Mouse (Mus musculus) layer of hippocampus, adult 11-12 months (tissue): Measurements from ENCODE around the gene Hypk.

Source experiments
- DNase-seq: peaks from one replicate; pipeline ENCODE4 v3.0.0; 2022; ENCODE audit warnings: low spot score

The Hypk gene

DNA sequence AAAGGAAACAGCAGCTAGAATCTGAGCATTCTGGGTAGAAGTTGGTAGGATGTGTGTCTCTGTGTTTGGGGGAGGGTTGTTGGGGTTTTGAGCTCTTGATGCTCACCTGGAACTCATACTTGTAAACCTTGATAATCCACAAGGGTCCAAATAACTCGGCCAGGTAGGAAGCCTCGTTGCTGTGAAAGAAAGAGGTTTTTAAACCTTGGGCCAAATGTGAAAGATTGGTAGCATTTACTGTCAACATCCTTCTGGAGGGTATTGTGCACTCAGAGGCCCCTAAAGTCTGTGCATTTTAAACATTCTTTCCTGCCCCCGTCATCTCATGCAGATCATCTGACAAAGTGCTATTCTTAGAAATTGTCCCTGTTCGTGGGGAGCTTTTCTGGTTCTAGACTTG lies at the start of gene Hypk:
Gene Hypk (plus strand): TSS at position 301 of the 400 bp plus-strand sequence.
- no peak for DNase-seq

- no peak for DNase-seq
Observed at GRCm38 (mm10) chr2:121403296-121403695, 49.8 kb upstream of the Hypk start.

DNA sequence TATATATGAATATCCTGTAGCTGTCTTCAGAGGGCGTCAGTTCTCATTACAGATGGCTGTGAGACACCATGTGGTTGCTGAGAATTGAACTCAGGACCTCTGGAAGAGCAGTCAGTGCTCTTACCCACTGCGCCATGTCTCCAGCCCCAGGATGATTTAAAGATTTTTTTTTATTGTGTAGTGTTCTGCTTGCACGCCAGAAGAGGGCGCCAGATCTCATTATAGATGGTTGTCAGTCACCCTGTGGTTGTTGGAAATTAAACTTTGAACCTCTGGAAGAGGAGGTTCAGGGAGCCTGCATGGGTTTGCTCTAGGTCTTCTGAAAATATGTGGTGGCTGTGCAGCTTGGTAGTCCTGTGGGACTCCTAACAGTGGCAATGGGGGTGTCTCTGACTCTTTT lies 44.9 kb upstream of the Hypk start:
- DNase-seq, result no peak

GRCm38 (mm10) chr2:121412843-121413386 lies 40.2 kb upstream of the Hypk start:
- DNase-seq, result no peak

- DNase-seq, result peak; percentile 94
Observed at GRCm38 (mm10) chr2:121413387-121414042, 39.6 kb upstream of the Hypk start, which contains the start of the genes Pdia3 and Catsper2. Gene Pdia3, plus strand, starts transcription at chr2:121413775. Gene Catsper2, minus strand, starts transcription at chr2:121413792.

GRCm38 (mm10) chr2:121414139-121414685 lies 38.9 kb upstream of the Hypk start:
- no peak for DNase-seq

DNA sequence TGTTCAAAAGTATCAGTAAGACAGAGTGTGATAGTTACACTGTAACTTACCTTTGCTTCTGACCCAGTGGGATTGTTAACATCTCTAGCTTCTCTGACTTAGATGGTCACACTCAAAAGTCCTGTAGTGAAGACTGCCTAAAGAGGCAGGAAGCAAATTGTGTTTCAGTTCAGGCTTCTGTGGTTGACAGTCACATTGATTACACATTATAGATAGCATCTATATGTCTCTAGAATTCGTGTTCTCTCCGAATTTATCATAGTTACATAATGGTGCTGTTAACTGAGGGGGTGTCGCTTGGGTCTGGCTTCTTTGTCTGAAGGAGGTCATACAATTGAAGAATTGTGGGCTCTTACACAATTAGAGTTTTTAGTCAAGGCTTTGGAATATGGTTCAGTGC lies 38.0 kb upstream of the Hypk start:
- DNase-seq, result no peak

DNA sequence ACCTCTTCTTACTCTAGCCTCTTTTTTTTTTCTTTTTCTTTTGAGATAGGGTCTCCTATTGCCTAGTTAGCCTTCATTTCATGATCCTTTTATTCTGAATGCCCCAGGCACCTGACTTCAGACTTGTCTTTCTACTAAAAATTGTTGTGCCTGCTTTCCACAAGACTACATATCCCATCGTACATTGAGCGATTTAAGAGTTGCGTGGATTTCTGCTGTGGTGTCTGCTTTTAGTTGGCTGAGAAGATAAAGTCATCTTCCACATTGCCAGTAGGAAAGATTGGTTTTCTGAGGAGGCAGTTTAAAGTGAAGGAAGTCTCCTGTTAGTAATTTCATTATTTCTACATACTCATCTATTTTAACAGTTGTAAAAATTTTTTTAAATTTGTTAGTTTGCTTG lies 37.5 kb upstream of the Hypk start:
- DNase-seq, result no peak

DNA sequence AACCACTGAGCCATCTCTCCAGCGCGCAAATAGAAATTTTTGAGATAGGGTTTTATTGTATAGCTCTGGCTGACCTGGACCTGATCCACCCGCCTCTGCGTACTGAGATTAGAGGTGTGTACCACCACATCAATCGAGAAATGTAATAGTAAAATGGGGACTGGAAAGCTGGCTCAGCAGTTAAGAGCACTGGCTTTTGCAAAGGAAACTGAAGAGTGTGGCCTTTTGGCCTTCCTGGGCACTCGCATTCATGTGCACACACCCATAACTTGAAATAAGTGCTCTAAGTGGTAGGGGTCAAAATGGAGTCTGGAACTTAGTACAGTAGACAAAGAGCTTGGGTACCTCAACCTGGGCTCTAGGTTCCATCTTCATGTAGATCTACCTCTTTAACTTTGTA lies 36.7 kb upstream of the Hypk start:
- no peak for DNase-seq

- no peak for DNase-seq
Observed at GRCm38 (mm10) chr2:121418476-121418875, 34.6 kb upstream of the Hypk start.

DNA sequence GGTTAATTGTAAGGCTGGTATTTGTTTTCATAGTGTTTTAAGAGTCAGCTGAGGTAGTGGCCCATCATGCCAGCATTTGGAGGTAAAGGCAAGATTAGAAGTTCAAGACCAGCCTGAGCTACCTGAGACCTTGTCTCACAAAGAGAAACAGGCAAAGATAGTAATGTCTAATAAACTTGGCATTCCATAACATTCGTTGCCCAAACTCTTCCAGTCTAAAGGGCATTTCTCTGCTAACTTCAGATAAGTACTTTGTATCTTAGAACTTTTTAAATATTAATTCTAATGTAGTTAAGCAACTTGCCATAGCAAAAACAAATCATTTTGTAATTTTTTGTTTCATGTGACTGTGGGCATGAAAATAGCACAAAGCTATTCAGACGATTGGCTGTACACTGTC lies 29.9 kb upstream of the Hypk start:
- DNase-seq, result no peak

GRCm38 (mm10) chr2:121425890-121426289 lies 27.2 kb upstream of the Hypk start:
- no peak for DNase-seq

GRCm38 (mm10) chr2:121434854-121435253 lies 18.2 kb upstream of the Hypk start:
- DNase-seq, result no peak

GRCm38 (mm10) chr2:121439746-121440145 lies 13.3 kb upstream of the Hypk start:
- no peak for DNase-seq

DNA sequence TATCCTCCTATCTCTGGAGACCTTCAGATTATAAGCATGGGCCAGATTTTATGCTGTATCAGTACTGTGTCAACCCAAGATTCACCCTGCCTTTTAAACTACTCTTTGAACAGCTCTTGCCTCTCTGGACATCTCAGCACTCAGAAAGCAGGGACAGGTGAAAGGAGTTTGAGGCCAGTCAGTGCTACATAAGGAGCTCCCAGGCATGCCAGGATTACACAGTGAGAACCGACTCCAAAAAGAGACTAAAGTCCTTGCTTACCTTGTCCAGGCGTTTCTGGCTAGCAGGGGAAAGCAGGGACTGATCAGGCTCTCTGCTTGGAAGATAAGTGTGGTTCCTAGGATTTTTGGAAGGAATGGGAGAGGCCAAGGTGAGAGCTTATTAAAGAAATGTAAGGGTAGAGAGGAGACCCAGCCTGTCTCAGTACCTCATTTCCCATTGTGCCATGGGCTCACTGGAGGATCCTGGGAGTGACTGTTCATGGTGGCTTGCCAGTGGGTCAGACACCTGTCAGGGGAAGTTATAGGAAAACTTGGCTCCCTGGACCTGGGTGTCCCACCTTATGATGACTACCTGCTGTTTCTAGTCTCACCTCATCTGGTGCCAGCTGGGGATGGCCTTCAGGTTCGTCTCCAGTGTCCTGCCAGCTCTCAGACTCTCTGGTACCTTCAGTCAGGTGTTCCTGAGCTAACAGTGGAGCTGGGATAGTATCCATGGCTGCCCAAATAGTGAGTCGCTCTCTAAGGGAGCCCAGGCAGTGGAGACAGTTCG lies 12.1 kb upstream of the Hypk start:
- no peak for DNase-seq

GRCm38 (mm10) chr2:121441800-121442199 lies 11.3 kb upstream of the Hypk start:
- DNase-seq, result no peak

DNA sequence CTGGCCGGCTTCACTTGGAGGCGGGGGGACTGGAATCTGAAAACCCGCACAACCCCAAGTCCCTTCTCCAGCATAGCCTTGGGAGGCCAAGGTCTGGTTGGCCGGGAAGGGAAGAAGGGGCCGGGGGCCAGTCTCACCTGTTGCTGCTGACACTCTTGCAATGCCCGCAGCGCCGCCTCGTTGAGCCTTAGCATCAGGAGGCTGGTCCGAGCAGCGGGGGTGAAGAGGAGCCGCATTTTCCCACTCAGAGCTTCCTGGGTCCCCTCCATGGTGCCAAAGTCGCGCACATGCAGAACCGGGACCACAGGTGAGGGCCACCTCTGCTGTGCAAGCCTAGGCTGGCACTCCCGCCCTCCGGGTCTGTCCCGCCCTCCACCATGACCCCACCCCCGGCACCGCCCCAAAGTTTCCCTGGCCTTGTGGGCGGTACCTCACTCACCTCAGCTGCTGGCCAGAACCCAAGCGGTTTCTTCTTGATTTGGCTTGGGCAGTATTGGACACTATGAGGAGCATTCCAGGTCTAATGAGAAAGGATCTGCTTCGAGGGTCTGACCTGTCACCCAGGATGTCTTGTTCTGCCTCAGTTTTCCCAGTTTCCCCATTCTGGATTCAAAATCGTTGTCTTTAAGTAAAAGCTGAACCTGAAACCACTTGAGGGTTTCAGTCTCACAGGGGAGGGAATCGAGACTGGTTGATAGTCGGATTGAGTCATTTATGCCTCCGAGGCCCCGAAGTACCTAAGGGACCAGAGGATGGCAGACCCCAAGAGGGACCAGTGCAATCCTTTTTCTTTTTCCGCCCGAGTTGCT lies 10.6 kb upstream of the Hypk start:
- DNase-seq, result no peak

DNA sequence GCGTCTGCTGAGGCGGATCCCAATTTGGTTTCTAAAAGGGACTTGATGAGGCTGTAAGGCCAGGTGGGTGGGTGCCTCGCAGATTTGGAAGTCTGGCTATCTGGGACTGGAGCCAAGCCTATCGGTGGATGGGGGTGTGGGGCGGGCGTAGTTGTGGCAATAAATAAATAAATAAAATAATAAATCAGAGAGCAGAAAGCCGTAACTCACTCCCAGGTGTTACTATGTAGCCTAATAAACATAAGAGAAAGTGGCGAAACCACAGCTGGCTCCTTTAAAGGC lies 10.1 kb upstream of the Hypk start:
- DNase-seq, result no peak

DNA sequence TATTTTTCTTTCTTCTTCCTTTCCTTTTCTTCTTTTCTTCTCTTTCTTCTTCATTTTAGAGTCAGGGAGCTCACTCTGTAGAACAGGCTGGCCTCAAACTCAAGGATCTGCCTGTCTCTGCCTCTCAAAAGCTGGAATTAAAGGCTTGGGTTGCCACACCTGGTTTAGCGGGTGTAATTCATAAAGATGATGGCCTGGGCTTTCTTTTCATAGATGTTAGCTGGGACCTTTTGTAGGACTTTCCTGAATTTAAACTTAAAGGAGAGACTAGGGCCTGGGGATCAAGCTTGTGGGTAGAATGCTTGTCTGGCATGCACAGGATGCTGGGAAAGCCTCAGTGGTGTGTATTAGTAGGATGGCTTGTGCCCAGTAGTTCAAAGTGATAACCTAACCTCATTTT lies 8.9 kb upstream of the Hypk start, which contains the start of gene Ell3:
Gene Ell3 (minus strand): TSS at position 101 of the 400 bp plus-strand sequence.
- DNase-seq, result no peak

GRCm38 (mm10) chr2:121445117-121445516 lies 8.0 kb upstream of the Hypk start:
- no peak for DNase-seq

- no peak for DNase-seq
Observed at GRCm38 (mm10) chr2:121446506-121446905, 6.6 kb upstream of the Hypk start.

- DNase-seq, result no peak
Observed at GRCm38 (mm10) chr2:121447006-121447405, 6.1 kb upstream of the Hypk start.
